Mouse (Mus musculus) liver, postnatal 0 days (tissue): ENCODE measurements around the gene Tmem145.

ENCODE experiments used
- CTCF ChIP-seq: sonication (generic); IDR thresholded peaks from 2 replicates; pipeline ENCODE4 v1.5.1; 2016; ENCODE audit warnings: antibody characterized with exemption, low read depth
- EP300 ChIP-seq: IDR thresholded peaks from 2 replicates; pipeline ENCODE4 v1.6.1; 2016; ENCODE audit warnings: antibody characterized with exemption, low read depth, mild to moderate bottlenecking

- TF ChIP-seq CTCF (no peak), EP300 (no peak)
These were observed 9.6 kb downstream of the Tmem145 start for GRCm38 (mm10) chr7:25315306-25316041.
